Mouse (Mus musculus) liver, embryonic 18 days (tissue): ENCODE measurements around the gene BC005624. TPM values are rescaled to one million over a fixed set of nuclear protein-coding genes. Genes with fewer than 3 reads are reported as not detected.

Experiments
- polyA plus RNA-seq: library from polyadenylated mRNA; depleted of rRNA; stranded (reverse); fragments of >200 nt; gene quantifications from 2 replicates; pipeline ENCODE4 v1.2.3, GENCODE M21; 2012; rRNA removed

The BC005624 gene
- polyA plus RNA-seq: 20.9 and 22.0 TPM in 2 replicates

DNA sequence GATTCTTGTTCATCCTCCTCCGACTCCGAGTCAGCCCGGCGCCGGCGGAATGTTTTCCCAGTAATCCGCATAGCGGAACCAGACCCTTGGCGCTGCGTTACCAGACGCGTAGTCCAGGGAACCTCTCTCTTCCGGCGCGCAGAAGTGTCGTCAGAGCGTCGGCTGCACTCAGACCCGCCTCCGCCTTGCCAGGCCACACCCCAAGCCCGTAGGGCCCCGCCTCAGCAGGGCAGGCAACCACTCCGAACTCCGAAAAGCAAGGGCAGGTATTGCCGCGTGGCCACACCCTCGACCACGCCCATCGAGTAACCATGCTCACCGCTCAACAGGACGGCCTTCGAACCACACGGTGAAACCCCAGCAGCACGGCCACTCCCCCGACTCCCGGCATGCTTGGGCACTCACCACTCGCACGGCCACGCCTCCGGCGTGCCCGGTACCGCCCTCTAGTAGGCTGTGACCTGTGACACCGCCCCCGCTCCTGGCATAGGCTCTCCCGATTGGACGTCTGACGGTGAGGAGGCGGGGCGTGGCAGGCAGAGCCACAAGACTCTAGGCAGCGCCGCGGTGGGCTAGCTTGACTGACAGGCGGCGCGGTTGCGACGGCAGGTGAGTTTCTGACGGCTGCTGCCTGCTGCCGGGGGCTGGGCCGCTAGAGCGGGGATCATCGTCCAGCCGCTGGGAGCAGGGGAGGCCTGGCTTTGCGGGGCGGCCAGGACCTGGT is at the start of gene BC005624, which contains the start of gene Usp20:
BC005624 (minus strand) TSS at position 412 of the 724 bp plus-strand sequence.
Usp20 (plus strand) TSS at position 490 of the 724 bp plus-strand sequence.

GRCm38 (mm10) chr2:30967352-30968327 is 14.4 kb downstream of the BC005624 start, which contains the start of gene Tor1a:
Tor1a (minus strand) TSS chr2:30967933.

DNA sequence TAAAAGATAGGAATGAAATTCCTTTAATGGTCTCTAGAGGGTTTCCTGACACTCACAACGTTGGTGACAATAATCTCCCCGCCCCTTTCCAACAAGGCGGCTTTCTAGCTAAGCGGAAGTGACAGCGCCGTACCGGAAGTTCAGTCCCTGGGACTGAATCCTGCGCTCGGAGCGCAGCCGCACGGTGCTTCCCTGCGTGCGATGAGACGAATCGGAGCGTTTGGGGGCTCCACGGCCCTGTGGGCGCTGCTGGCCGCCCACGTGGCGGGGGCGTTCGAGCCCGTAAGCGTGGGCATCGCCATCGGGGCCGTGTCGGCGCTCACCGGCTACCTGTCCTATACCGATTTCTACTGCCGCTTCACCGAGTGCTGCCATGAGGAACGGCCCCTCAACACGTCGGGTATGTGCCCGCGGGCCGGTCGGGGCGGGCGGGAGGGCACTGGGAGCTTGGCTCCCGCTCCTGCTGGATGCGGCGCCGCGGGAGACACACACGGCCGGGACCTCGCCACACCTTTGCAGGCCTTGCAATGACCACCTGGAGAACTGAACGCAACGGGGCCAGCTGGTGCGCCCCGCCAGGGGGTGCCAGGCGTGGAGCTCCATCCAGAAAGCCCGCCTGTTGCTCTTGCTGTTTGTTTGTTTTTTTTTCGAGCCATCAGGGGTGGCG is 29.0 kb downstream of the BC005624 start, which contains the start of gene Tor1b:
Tor1b (plus strand) TSS at position 136 of the 667 bp plus-strand sequence.

GRCm38 (mm10) chr2:30929483-30930045 is 52.4 kb downstream of the BC005624 start, which contains the start of gene Ptges:
Ptges (minus strand) TSS chr2:30929863.

Other genes with a start within 250 kb of the BC005624 start
- 0.06 and 0.09 TPM in 2 replicates for gene 1700001O22Rik, start 178.5 kb downstream of the BC005624 start, polyA plus RNA-seq
- 17.2 and 20.4 TPM in 2 replicates for gene Ntmt1, start 174.4 kb downstream of the BC005624 start, polyA plus RNA-seq
- 14.8 and 15.5 TPM in 2 replicates for gene Asb6, start 151.9 kb downstream of the BC005624 start, polyA plus RNA-seq
- 0.17 and 0.19 TPM in 2 replicates for gene Prrx2, start 147.2 kb downstream of the BC005624 start, polyA plus RNA-seq
- 1.9 and 2.8 TPM in 2 replicates for gene Ptges, start 52.3 kb downstream of the BC005624 start, polyA plus RNA-seq
- gene Tor1b, start 29.2 kb downstream of the BC005624 start, polyA plus RNA-seq: 17.6 and 18.6 TPM in 2 replicates
- gene Tor1a, start 14.3 kb downstream of the BC005624 start, polyA plus RNA-seq: 45.1 and 45.2 TPM in 2 replicates
- 3.4 and 3.8 TPM in 2 replicates for gene Usp20, start 78 bp upstream of the BC005624 start, polyA plus RNA-seq
- gene Fnbp1, start 159.8 kb upstream of the BC005624 start, polyA plus RNA-seq: 7.2 and 8.0 TPM in 2 replicates
- gene Gpr107, start 170.1 kb upstream of the BC005624 start, polyA plus RNA-seq: 6.3 and 6.5 TPM in 2 replicates